Mouse (Mus musculus): ENCODE data around the gene Abtb1. TPM values are rescaled to one million over a fixed set of nuclear protein-coding genes. Genes with fewer than 3 reads are reported as not detected.

The Abtb1 gene
- total and polyA plus RNA-seq, 2 experiments from 2014 or later, result 31.5 to 78.9 TPM

DNA sequence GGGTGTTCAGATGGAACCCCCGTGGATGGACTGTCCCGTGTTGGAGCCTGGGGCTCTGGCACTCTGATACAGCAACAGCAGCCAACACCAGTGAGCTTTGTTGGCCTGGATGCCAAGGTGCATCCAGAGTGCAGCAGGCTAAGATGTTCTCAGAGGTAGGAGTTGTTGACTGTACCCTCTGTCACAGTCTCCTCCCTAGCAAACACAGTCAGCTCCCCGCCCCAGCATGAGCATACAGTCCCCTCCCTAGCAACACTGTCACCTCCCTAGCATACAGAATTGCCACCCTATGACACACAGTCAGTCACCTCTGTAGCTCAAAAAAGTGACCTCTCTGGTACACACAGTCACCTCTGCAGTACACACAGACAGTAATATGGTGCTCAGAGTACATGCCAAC is 24.9 kb downstream of the Abtb1 start:
- 56% methylated on average over 3 of the region's 3 CpGs for WGBS
- Histone ChIP-seq H3K4me3 (ENCODE audit: low read length) (no peak overlapping the region), H3K9me3 (ENCODE audit: low read length) (no peaks in the 10 kb centered on the region), H3K4me2 (ENCODE audit: low read depth, low read length) (no peak overlapping the region), H3K9ac (replicated peaks; ENCODE audit: low read length) (no peak overlapping the region), H3K27ac (no peak overlapping the region), H3K4me1 (ENCODE audit: insufficient read depth, low read length) (peaks cover 12% of the 10 kb centered on the region), H3K36me3 (ENCODE audit: insufficient read depth, low read length) (no peaks in the 10 kb centered on the region), H3K27me3 (ENCODE audit: insufficient read depth, low read length) (no peaks in the 10 kb centered on the region)
- ATAC-seq (no peak), DNase-seq (ENCODE audit: low spot score) (no peak)
- TF ChIP-seq CTCF (IDR thresholded peaks at IDR 0.05; ENCODE audit: low read depth), result no peak

DNA sequence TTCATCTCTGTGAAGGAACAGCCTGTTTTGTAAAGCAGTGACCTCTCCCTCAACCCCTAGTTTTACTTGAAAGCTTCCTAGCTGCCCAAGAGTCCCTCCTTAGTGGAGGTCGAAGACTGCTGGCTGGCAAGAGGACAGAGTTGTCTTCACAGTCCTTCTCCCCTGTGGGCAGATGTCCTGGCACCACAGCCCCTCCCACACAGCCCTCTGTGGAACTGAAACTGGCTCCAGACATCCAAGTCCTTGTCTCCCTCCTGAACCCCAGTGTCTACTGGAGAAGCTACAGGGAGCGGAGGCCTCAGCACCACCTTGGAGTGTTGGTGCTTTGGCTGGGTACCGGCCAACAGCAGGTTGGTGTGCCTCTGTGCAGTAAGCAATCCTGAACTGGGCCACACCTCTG is 26.3 kb downstream of the Abtb1 start:
- Histone ChIP-seq H3K27ac (no peak overlapping the region), H3K36me3 (ENCODE audit: insufficient read depth, low read length) (no peaks in the 10 kb centered on the region), H3K9me3 (ENCODE audit: low read length) (no peaks in the 10 kb centered on the region), H3K27me3 (ENCODE audit: insufficient read depth, low read length) (no peaks in the 10 kb centered on the region), H3K4me2 (ENCODE audit: low read depth, low read length) (no peak overlapping the region), H3K9ac (replicated peaks; ENCODE audit: low read length) (no peak overlapping the region), H3K4me1 (ENCODE audit: insufficient read depth, low read length) (peaks cover 12% of the 10 kb centered on the region), H3K4me3 (ENCODE audit: low read length) (no peak overlapping the region)
- ATAC-seq (no peak; the same call in 1 of the 2 replicates), DNase-seq (ENCODE audit: low spot score) (no peak)
- no peak for TF ChIP-seq CTCF (IDR thresholded peaks at IDR 0.05; ENCODE audit: low read depth)
- WGBS, result 68% methylated on average over 3 of the region's 3 CpGs

DNA sequence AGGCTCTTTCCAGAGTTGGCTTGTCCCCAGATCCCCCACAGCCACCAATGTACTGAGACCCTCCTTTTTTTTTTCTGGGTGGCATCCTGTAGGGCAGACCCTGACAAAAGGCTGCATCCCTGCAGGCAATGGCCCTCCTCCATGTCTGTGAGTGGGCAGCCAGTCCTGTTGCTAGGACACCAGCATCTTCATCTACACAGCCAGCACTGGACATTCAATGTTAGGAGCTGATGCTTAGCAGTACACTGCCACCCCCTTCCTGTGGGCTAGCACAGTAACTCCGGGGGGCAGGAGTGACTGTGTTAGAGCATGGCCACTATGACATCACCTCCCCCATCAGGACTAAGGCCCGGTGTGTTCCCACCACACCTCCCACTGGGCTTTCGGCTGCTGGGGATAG is 26.7 kb downstream of the Abtb1 start:
- H3K27me3 ChIP-seq (ENCODE audit: insufficient read depth, low read length), result no peaks in the 10 kb centered on the region
- no peak overlapping the region for H3K27ac ChIP-seq
- peaks cover 12% of the 10 kb centered on the region for H3K4me1 ChIP-seq (ENCODE audit: insufficient read depth, low read length)
- no peak overlapping the region; the same call in 1 of the 2 replicates for H3K9ac ChIP-seq (replicated peaks; ENCODE audit: low read length)
- peak; percentile 26 for TF ChIP-seq CTCF (IDR thresholded peaks at IDR 0.05; ENCODE audit: low read depth)
- no peak overlapping the region for H3K4me3 ChIP-seq (ENCODE audit: low read length)
- 19% methylated on average over 3 of the region's 3 CpGs for WGBS
- no peaks in the 10 kb centered on the region for H3K9me3 ChIP-seq (ENCODE audit: low read length)
- ATAC-seq, result peak; percentile 70
- DNase-seq (ENCODE audit: low spot score), result peak; percentile 54
- no peak overlapping the region for H3K4me2 ChIP-seq (ENCODE audit: low read depth, low read length)
- H3K36me3 ChIP-seq (ENCODE audit: insufficient read depth, low read length), result no peaks in the 10 kb centered on the region

DNA sequence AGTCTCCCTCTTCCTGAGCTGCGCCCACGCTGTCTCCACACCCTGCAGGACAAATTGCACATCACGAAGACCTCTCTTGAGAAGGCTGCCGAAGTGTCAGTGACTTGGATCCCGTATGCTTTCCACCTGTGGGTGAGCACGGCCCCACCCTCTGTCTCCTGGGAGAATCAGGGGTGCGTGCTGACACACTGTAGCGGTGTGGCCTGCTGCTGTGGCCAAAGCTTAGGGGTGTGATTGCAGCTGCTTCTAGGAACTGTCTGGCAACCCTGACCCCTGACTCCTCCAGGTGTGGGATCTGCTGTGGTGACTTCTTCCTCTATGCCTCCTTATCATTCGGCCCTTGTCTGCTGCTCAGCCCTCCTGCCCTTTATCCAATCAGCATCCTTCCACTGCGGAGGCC is 28.0 kb downstream of the Abtb1 start:
- peaks cover 12% of the 10 kb centered on the region for H3K4me1 ChIP-seq (ENCODE audit: insufficient read depth, low read length)
- no peak for TF ChIP-seq CTCF (IDR thresholded peaks at IDR 0.05; ENCODE audit: low read depth)
- H3K9me3 ChIP-seq (ENCODE audit: low read length), result no peaks in the 10 kb centered on the region
- DNase-seq (ENCODE audit: low spot score), result no peak
- H3K4me2 ChIP-seq (ENCODE audit: low read depth, low read length), result no peak overlapping the region
- ATAC-seq, result no peak
- H3K9ac ChIP-seq (replicated peaks; ENCODE audit: low read length), result no peak overlapping the region
- H3K36me3 ChIP-seq (ENCODE audit: insufficient read depth, low read length), result no peaks in the 10 kb centered on the region
- H3K27me3 ChIP-seq (ENCODE audit: insufficient read depth, low read length), result no peaks in the 10 kb centered on the region
- no peak overlapping the region for H3K4me3 ChIP-seq (ENCODE audit: low read length)
- WGBS, result 84% methylated on average over 10 of the region's 10 CpGs
- H3K27ac ChIP-seq, result no peak overlapping the region

DNA sequence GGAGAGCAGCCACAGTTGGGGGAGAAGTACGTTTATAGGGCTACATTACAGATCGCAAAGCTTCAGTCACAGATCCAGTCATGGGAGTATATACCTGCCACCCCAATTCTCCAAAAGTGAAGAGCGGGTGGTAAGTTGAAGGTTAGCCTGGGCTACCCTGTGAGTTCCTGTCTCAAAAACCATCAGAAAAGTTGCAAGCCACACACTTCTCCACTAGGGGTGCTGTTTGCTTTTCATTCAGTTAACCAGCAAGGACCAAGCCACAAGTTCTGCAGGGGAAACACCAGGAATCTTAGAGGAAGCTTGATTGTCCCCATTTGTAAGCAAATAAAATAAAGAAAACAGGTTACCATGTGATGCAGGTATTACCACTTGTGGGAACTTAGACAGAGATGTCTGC is 28.9 kb downstream of the Abtb1 start:
- no peaks in the 10 kb centered on the region for H3K36me3 ChIP-seq (ENCODE audit: insufficient read depth, low read length)
- H3K4me1 ChIP-seq (ENCODE audit: insufficient read depth, low read length), result peaks cover 12% of the 10 kb centered on the region
- H3K4me2 ChIP-seq (ENCODE audit: low read depth, low read length), result no peak overlapping the region
- no peak overlapping the region for H3K27ac ChIP-seq
- H3K4me3 ChIP-seq (ENCODE audit: low read length), result no peak overlapping the region
- H3K9me3 ChIP-seq (ENCODE audit: low read length), result no peaks in the 10 kb centered on the region
- H3K9ac ChIP-seq (replicated peaks; ENCODE audit: low read length), result no peak overlapping the region
- ATAC-seq (no peak), DNase-seq (ENCODE audit: low spot score) (peak; percentile 77)
- H3K27me3 ChIP-seq (ENCODE audit: insufficient read depth, low read length), result no peaks in the 10 kb centered on the region
- peak; percentile 80 for TF ChIP-seq CTCF (IDR thresholded peaks at IDR 0.05; ENCODE audit: low read depth)
- WGBS, result 70% methylated on average over 3 of the region's 3 CpGs

GRCm38 (mm10) chr6:88811880-88812400 is 29.8 kb downstream of the Abtb1 start:
- Histone ChIP-seq H3K27me3 (ENCODE audit: insufficient read depth, low read length) (no peaks in the 10 kb centered on the region), H3K4me3 (ENCODE audit: low read length) (no peak overlapping the region), H3K9ac (replicated peaks; ENCODE audit: low read length) (no peak overlapping the region), H3K4me2 (ENCODE audit: low read depth, low read length) (no peak overlapping the region), H3K36me3 (ENCODE audit: insufficient read depth, low read length) (no peaks in the 10 kb centered on the region), H3K4me1 (ENCODE audit: insufficient read depth, low read length) (peaks cover 12% of the 10 kb centered on the region), H3K9me3 (ENCODE audit: low read length) (no peaks in the 10 kb centered on the region), H3K27ac (no peak overlapping the region)
- ATAC-seq (no peak), DNase-seq (ENCODE audit: low spot score) (no peak)
- TF ChIP-seq CTCF (IDR thresholded peaks at IDR 0.05; ENCODE audit: low read depth), result no peak
- 69% methylated on average over 7 of the region's 7 CpGs for WGBS

DNA sequence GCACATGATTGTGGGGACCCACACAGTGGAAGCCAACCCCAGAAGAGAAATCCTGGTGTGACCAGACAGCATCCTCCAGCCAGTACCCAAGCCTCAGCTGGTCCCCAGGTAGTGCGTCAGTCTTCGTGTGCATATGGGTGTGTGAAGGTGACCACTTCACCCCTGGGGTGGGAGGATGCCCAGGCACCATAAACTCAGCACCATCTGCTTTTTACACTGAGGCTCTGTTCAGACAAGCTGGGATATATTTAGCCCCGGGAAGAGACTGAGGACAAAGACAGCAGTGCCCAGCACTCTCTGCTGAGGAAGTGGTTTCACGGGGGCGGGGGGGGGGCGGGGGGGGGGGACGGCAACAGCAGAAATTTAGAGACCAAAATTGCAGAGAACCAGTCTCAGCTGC is 30.4 kb downstream of the Abtb1 start:
- 54% methylated on average over 3 of the region's 7 CpGs for WGBS
- DNase-seq (ENCODE audit: low spot score) (no peak), ATAC-seq (no peak)
- no peak overlapping the region for H3K4me2 ChIP-seq (ENCODE audit: low read depth, low read length)
- no peak for TF ChIP-seq CTCF (IDR thresholded peaks at IDR 0.05; ENCODE audit: low read depth)
- no peak overlapping the region for H3K4me3 ChIP-seq (ENCODE audit: low read length)
- no peaks in the 10 kb centered on the region for H3K27me3 ChIP-seq (ENCODE audit: insufficient read depth, low read length)
- peaks cover 12% of the 10 kb centered on the region for H3K4me1 ChIP-seq (ENCODE audit: insufficient read depth, low read length)
- H3K9me3 ChIP-seq (ENCODE audit: low read length), result no peaks in the 10 kb centered on the region
- no peak overlapping the region for H3K9ac ChIP-seq (replicated peaks; ENCODE audit: low read length)
- no peaks in the 10 kb centered on the region for H3K36me3 ChIP-seq (ENCODE audit: insufficient read depth, low read length)
- no peak overlapping the region for H3K27ac ChIP-seq
